Mouse (Mus musculus) left cerebral cortex, postnatal 10 days (tissue): ENCODE data around the gene Oxsm. TPM values are rescaled to one million over a fixed set of nuclear protein-coding genes. Genes with fewer than 3 reads are reported as not detected.

Experiments used
- total RNA-seq, 2 experiments: library from RNA; stranded (reverse); gene quantifications; 2 replicates each; pipeline ENCODE4 v1.2.3; 2021

Oxsm gene
- total RNA-seq, 2 experiments from 2014 or later: 10.0 to 11.9 TPM

Other genes with a start within 250 kb of the Oxsm start
- 10 to 100 TPM; 30.2 to 31.2 TPM for gene Ngly1, start 528 bp downstream of the Oxsm start, total RNA-seq
- gene Top2b, start 115.4 kb upstream of the Oxsm start, total RNA-seq: 100 to 1,000 TPM; 155 to 157 TPM